26 mouse cellular contexts compared by ENCODE assay signal in the genomic region with DNA sequence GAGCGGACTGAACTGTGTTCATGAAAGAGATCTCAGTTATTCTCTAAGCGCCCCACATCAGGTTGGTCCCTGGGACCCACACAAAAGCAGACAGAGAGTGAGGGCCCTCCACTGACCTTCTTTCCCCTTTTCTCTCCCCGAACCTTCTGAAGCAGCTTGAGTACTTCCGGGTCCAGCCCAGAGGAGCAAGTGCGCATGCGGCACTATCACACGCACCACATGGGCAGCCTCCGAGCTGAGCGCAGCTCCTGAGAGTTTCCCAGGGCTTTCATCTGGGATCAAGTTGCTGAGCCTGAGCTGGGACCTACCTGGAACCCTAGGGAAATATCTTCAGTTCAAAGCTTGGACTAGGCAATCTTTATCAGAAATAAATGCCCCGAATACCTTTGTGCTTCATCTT. TPM values are rescaled to one million over a fixed set of nuclear protein-coding genes. Genes with fewer than 3 reads are reported as not detected.
DNase-seq lines count a peak whose midpoint lies in the region; TF ChIP-seq lines count a peak whose summit lies in the region.
"Had no signal": no experiment of that assay in that cellular context is flagged by ENCODE, and none has a peak within 500 bp of the region (broad histone marks: within the 10 kb centered on the region; RNA-seq: fewer than 3 reads in every experiment).

No protein-coding gene starts in this region.

- TF ChIP-seq POLR2A in MEL (IDR thresholded peaks at IDR 0.05; ENCODE audit: control insufficient read depth in 1 of 2, insufficient read depth in 1 of 2, low read depth in 1 of 2, low read length in 2 of 2, poor library complexity in 1 of 2): no peak

- TF ChIP-seq RAD21 in MEL (IDR thresholded peaks at IDR 0.05; ENCODE audit: low read depth, low read length): no peak

- 92% methylated on average over 10 of the region's 10 CpGs for WGBS in midbrain, embryonic 10.5 days

- H3K27me3 ChIP-seq in E14TG2a.4 (ENCODE audit: insufficient read depth, low read length) (no peaks in the 10 kb centered on the region; the same call in 1 of the 2 replicates), MEL (ENCODE audit: control insufficient read depth in 1 of 2, insufficient read depth in 2 of 2, low read length in 2 of 2) (peaks cover 0 to 2% of the 10 kb centered on the region in 2 experiments; a peak in 3 of 4 replicates)
- peaks cover 8% of the 10 kb centered on the region; the same call in 1 of the 2 replicates for H3K27me3 ChIP-seq in midbrain, embryonic 10.5 days (ENCODE audit: low read depth, poor library complexity, severe bottlenecking)
- H3K27me3 ChIP-seq: forebrain, embryonic 13.5 days; forebrain, embryonic 15.5 days; Patski had no signal

- H3K9me3 ChIP-seq in E14TG2a.4 (ENCODE audit: low read length) (0 out of 2 replicates have a peak, but pooled peaks cover 4% of the 10 kb centered on the region), MEL (replicated peaks; ENCODE audit: insufficient read depth, low read length) (no peaks in the 10 kb centered on the region)
- H3K9me3 ChIP-seq in midbrain, embryonic 10.5 days (replicated peaks): no peaks in the 10 kb centered on the region
- H3K9me3 ChIP-seq: embryonic facial prominence, embryonic 10.5 days; embryonic facial prominence, embryonic 12.5 days; forebrain, embryonic 13.5 days; forebrain, embryonic 15.5 days; G1E had no signal

- H3K4me3 ChIP-seq in E14TG2a.4 (replicated peaks; ENCODE audit: low read length): peak overlapping the region; percentile 35
- 0 out of 4 replicates have a peak overlapping the region, but pooled peaks of 1 of the 2 experiments have one; percentile 4 for H3K4me3 ChIP-seq in MEL (ENCODE audit: control insufficient read depth in 1 of 2, insufficient read depth in 1 of 2, low read depth in 2 of 2, low read length in 2 of 2)
- H3K4me3 ChIP-seq in midbrain, embryonic 10.5 days: no peak overlapping the region
- H3K4me3 ChIP-seq: embryonic facial prominence, embryonic 10.5 days; embryonic facial prominence, embryonic 12.5 days; forebrain, embryonic 13.5 days; forebrain, embryonic 15.5 days had no signal

- no peaks in the 10 kb centered on the region for H3K79me2 ChIP-seq in MEL (ENCODE audit: control insufficient read depth, insufficient read depth, low read length, poor library complexity)

- DNase-seq in ES-CJ7 (ENCODE audit: low read depth, low spot score): peak; percentile 63
- DNase-seq in MEL (ENCODE audit: low read depth, low spot score): no peak
- peak; percentile 77 for DNase-seq in ZHBTc4 (ENCODE audit: low read depth, low spot score)
- DNase-seq in layer of hippocampus, adult 9-11 months: no peak
- no peak for DNase-seq in midbrain, embryonic 10.5 days (ENCODE audit: low spot score)
- no peak for DNase-seq in natural killer cell, adult 2 months (ENCODE audit: low spot score in 2 of 2)
- DNase-seq: adrenal gland, adult 8-10 months; adrenal gland, postnatal 14 days; adrenal gland, postnatal 36 days; cerebellum, adult 11-12 months; cerebellum, adult 2 months; cerebellum, adult 9-10 months; cerebellum, postnatal 10 days; cerebellum, postnatal 25 days; forebrain, postnatal 0 days had no signal

- H3K9ac ChIP-seq in MEL (ENCODE audit: control insufficient read depth, low read depth, low read length, poor library complexity, severe bottlenecking): peak overlapping the region; percentile 30; the same call in 1 of the 2 replicates
- H3K9ac ChIP-seq: embryonic facial prominence, embryonic 12.5 days; forebrain, embryonic 13.5 days; forebrain, embryonic 15.5 days; forebrain, postnatal 0 days had no signal

- no peak for TF ChIP-seq CTCF in E14TG2a.4 (conservative IDR thresholded peaks at IDR 0.05; ENCODE audit: low read length)
- no peak for TF ChIP-seq CTCF in MEL (IDR thresholded peaks at IDR 0.05 in 2 of 3, conservative IDR thresholded peaks at IDR 0.05 in 1 of 3; ENCODE audit: control insufficient read depth in 1 of 3, insufficient read depth in 1 of 3, low read depth in 2 of 3, low read length in 3 of 3, poor library complexity in 1 of 3, severe bottlenecking in 1 of 3)

- TF ChIP-seq EP300 in MEL (IDR thresholded peaks at IDR 0.05; ENCODE audit: low read depth in 1 of 2, low read length in 2 of 2): no peak

- H3K27ac ChIP-seq in MEL (ENCODE audit: control insufficient read depth, low read depth, low read length): no peak overlapping the region
- H3K27ac ChIP-seq in midbrain, embryonic 10.5 days (replicated peaks): no peak overlapping the region
- H3K27ac ChIP-seq: embryonic facial prominence, embryonic 10.5 days; embryonic facial prominence, embryonic 12.5 days; forebrain, embryonic 13.5 days; forebrain, embryonic 15.5 days had no signal

- H3K4me1 ChIP-seq in E14TG2a.4 (replicated peaks; ENCODE audit: low read depth, low read length) (peaks cover 55% of the 10 kb centered on the region), MEL (ENCODE audit: control insufficient read depth in 1 of 2, insufficient read depth in 2 of 2, low read length in 2 of 2) (0 out of 4 replicates have a peak, but pooled peaks cover 0 to 2% of the 10 kb centered on the region in 2 experiments)
- H3K4me1 ChIP-seq in midbrain, embryonic 10.5 days: peaks cover 13% of the 10 kb centered on the region
- H3K4me1 ChIP-seq: embryonic facial prominence, embryonic 12.5 days; forebrain, embryonic 13.5 days; forebrain, embryonic 15.5 days had no signal

- H3K36me3 ChIP-seq in E14TG2a.4 (ENCODE audit: insufficient read depth, low read length) (0 out of 2 replicates have a peak, but pooled peaks cover 3% of the 10 kb centered on the region), MEL (ENCODE audit: control insufficient read depth in 1 of 2, insufficient read depth in 2 of 2, low read length in 2 of 2) (peaks cover 0 to 2% of the 10 kb centered on the region in 2 experiments; a peak in 1 of 4 replicates)
- H3K36me3 ChIP-seq in midbrain, embryonic 10.5 days: no peaks in the 10 kb centered on the region
- H3K36me3 ChIP-seq: embryonic facial prominence, embryonic 10.5 days; embryonic facial prominence, embryonic 12.5 days; forebrain, embryonic 15.5 days; G1E had no signal

TF ChIP-seq in MEL, 35 proteins besides CTCF, POLR2A, EP300 and RAD21:
- peak; percentile 36; the same call in 1 of the 2 replicates for TF ChIP-seq NRF1 (IDR thresholded peaks at IDR 0.05; ENCODE audit: insufficient read depth, low read depth, low read length, poor library complexity, severe bottlenecking)
- TF ChIP-seq TCF12 (IDR thresholded peaks at IDR 0.05; ENCODE audit: low read depth, low read length): no peak

RNA-seq across cellular contexts. Expression of a gene that starts 9.6 kb away (rescaled TPM):
- total RNA-seq in MEL (2012; rRNA removed): not detected in 2 replicates
- polyA plus RNA-seq in MEL (2012; ENCODE audit: insufficient read depth in 1 of 2, insufficient read length in 2 of 2, low read depth in 1 of 2, low replicate concordance in 2 of 2, missing spikeins in 1 of 2): not detected
- polyA plus RNA-seq in midbrain, embryonic 10.5 days (2016; fragmentation: Nextera tagmentation; extraction: Ambion mirVana): 0.50 and 0.72 TPM in 2 replicates
- total RNA-seq: adrenal gland, adult 18-20 months; adrenal gland, postnatal 14 days; adrenal gland, postnatal 36 days; forebrain, postnatal 0 days; G1E had no signal
- polyA plus RNA-seq: activated CD4-positive, CD25-positive, alpha-beta regulatory T cell, adult 4 months; forebrain, embryonic 13.5 days; forebrain, embryonic 15.5 days; forebrain, postnatal 0 days; G1E had no signal

RNA-seq across cellular contexts. Expression of a gene that starts 19.8 kb away (rescaled TPM):
- total RNA-seq in MEL (2012; rRNA removed): 1.4 and 1.6 TPM in 2 replicates
- polyA plus RNA-seq in MEL (2012; ENCODE audit: insufficient read depth in 1 of 2, insufficient read length in 2 of 2, low read depth in 1 of 2, low replicate concordance in 2 of 2, missing spikeins in 1 of 2): 1 to 10 TPM in 1 of 2 experiments, not detected in 1; 2.5 TPM
- polyA plus RNA-seq in midbrain, embryonic 10.5 days (2016; fragmentation: Nextera tagmentation; extraction: Ambion mirVana): 3.6 and 6.3 TPM in 2 replicates

RNA-seq across cellular contexts. Expression of a gene that starts 25.6 kb away (rescaled TPM):
- not detected in 2 replicates for total RNA-seq in MEL (2012; rRNA removed)
- polyA plus RNA-seq in MEL (2012; ENCODE audit: insufficient read depth in 1 of 2, insufficient read length in 2 of 2, low read depth in 1 of 2, low replicate concordance in 2 of 2, missing spikeins in 1 of 2): not detected
- polyA plus RNA-seq in midbrain, embryonic 10.5 days (2016; fragmentation: Nextera tagmentation; extraction: Ambion mirVana): 0.10 TPM in 1 of 2 replicates, not detected in the other
- polyA plus RNA-seq: activated CD4-positive, CD25-positive, alpha-beta regulatory T cell, adult 4 months; cerebellum, adult 2 months; cortical plate, adult 2 months; forebrain, embryonic 11.5 days; forebrain, embryonic 13.5 days; forebrain, embryonic 15.5 days; forebrain, postnatal 0 days; G1E had no signal

RNA-seq across cellular contexts. Expression of a gene that starts 52.5 kb away (rescaled TPM):
- 316 and 318 TPM in 2 replicates for total RNA-seq in MEL (2012; rRNA removed)
- polyA plus RNA-seq in MEL (2012; ENCODE audit: insufficient read depth in 1 of 2, insufficient read length in 2 of 2, low read depth in 1 of 2, low replicate concordance in 2 of 2, missing spikeins in 1 of 2): 100 to 1,000 TPM in 1 of 2 experiments, not detected in 1; 269 TPM
- 286 and 311 TPM in 2 replicates for polyA plus RNA-seq in midbrain, embryonic 10.5 days (2016; fragmentation: Nextera tagmentation; extraction: Ambion mirVana)

Comparison
In these comparisons a context has a peak if more than half of its experiments do, and no peak if none do; other contexts are left out.
1. DNase-seq: peak in ES-CJ7 (single experiment) and ZHBTc4 (single experiment); none in MEL (single experiment), layer of hippocampus, adult 9-11 months (single experiment), midbrain, embryonic 10.5 days (single experiment) and natural killer cell, adult 2 months (0 of 2).